17 mouse cellular contexts compared by ENCODE assay signal in genomic region chr19:7335656-7336055, GRCm38 (mm10).
"Had no signal": no experiment of that assay in that cellular context is flagged by ENCODE, and none has a peak within 500 bp of the region (broad histone marks: within the 10 kb centered on the region; RNA-seq: fewer than 3 reads in every experiment).

No protein-coding gene starts in this region.

- H3K4me2 ChIP-seq: liver, embryonic 11.5 days; liver, embryonic 15.5 days; midbrain, embryonic 11.5 days; midbrain, embryonic 15.5 days; neural tube, embryonic 12.5 days had no signal

- ATAC-seq: intestine, postnatal 0 days; midbrain, embryonic 15.5 days had no signal

- H3K27me3 ChIP-seq: liver, embryonic 15.5 days; megakaryocyte, embryonic 14.5 days; midbrain, embryonic 15.5 days; neural tube, embryonic 12.5 days had no signal

- H3K9ac ChIP-seq: liver, embryonic 15.5 days; midbrain, embryonic 15.5 days; neural tube, embryonic 12.5 days had no signal

- H3K9me3 ChIP-seq: limb, embryonic 10.5 days; liver, embryonic 15.5 days; megakaryocyte, embryonic 14.5 days; midbrain, embryonic 15.5 days; neural tube, embryonic 12.5 days had no signal

- H3K27ac ChIP-seq: limb, embryonic 10.5 days; liver, embryonic 15.5 days; macrophage; midbrain, embryonic 15.5 days; neural tube, embryonic 12.5 days had no signal

- H3K4me3 ChIP-seq: limb, embryonic 10.5 days; liver, embryonic 15.5 days; megakaryocyte, embryonic 14.5 days; midbrain, embryonic 15.5 days; neural tube, embryonic 12.5 days had no signal

- H3K36me3 ChIP-seq: midbrain, embryonic 15.5 days; neural tube, embryonic 12.5 days had no signal

- DNase-seq: kidney, adult 8-10 months; kidney, postnatal 25 days; lung, adult 2 months; lung, postnatal 10 days; retina, postnatal 1 day; right cerebral cortex, postnatal 14 days; thymus, adult 18-20 months; thymus, postnatal 14 days had no signal
